Mouse (Mus musculus) CH12.LX (cell line): ENCODE measurements around the gene Camta1.

Experiments used
- BHLHE40 ChIP-seq: IDR thresholded peaks from 2 replicates; pipeline ENCODE4 v1.6.1; 2011; ENCODE audit warnings: mild to moderate bottlenecking, low read depth, low read length, improper control_type of control experiment
- CHD1 ChIP-seq: IDR thresholded peaks from 2 replicates; pipeline ENCODE4 v1.6.1; 2012; ENCODE audit warnings: low read depth, low read length, improper control_type of control experiment, inconsistent platforms
- CTCF ChIP-seq, 2 experiments: IDR thresholded peaks in 1 of 2; conservative IDR thresholded peaks in 1 of 2; 2 replicates each; pipeline ENCODE4 v1.5.1; 2011 to 2012; ENCODE audit warnings: low read depth in 2 of 2, low read length in 2 of 2, improper control_type of control experiment in 1 of 2, inconsistent platforms in 1 of 2, mild to moderate bottlenecking in 1 of 2, moderate library complexity in 1 of 2
- ELF1 ChIP-seq: IDR thresholded peaks from 2 replicates; pipeline ENCODE4 v1.6.1; 2014; ENCODE audit warnings: low read depth, mild to moderate bottlenecking, inconsistent platforms, low read length, improper control_type of control experiment
- EP300 ChIP-seq: IDR thresholded peaks from 2 replicates; pipeline ENCODE4 v1.6.1; 2011; ENCODE audit warnings: low read length, improper control_type of control experiment
- GABPA ChIP-seq: IDR thresholded peaks from 2 replicates; pipeline ENCODE4 v1.6.1; 2012; ENCODE audit warnings: low read depth, low read length, improper control_type of control experiment, inconsistent platforms; ENCODE audit not compliant: insufficient replicate concordance
- HCFC1 ChIP-seq: IDR thresholded peaks from 2 replicates; pipeline ENCODE4 v1.6.1; 2012; ENCODE audit warnings: low read depth, mild to moderate bottlenecking, inconsistent platforms, low read length, improper control_type of control experiment
- IRF4 ChIP-seq: IDR thresholded peaks from 2 replicates; pipeline ENCODE4 v1.6.1; 2014; ENCODE audit warnings: low read depth, mild to moderate bottlenecking, inconsistent platforms, low read length, improper control_type of control experiment
- MAX ChIP-seq: IDR thresholded peaks from 2 replicates; pipeline ENCODE4 v1.6.1; 2011; ENCODE audit warnings: low read length, improper control_type of control experiment
- MXI1 ChIP-seq: IDR thresholded peaks from 2 replicates; pipeline ENCODE4 v1.6.1; 2011; ENCODE audit warnings: mild to moderate bottlenecking, low read depth, low read length, improper control_type of control experiment
- NELFE ChIP-seq: IDR thresholded peaks from 2 replicates; pipeline ENCODE4 v1.6.1; 2011; ENCODE audit warnings: low read depth, low read length, improper control_type of control experiment
- POLR2A ChIP-seq: IDR thresholded peaks from 2 replicates; pipeline ENCODE4 v1.6.1; 2011; ENCODE audit warnings: low read depth, mild to moderate bottlenecking, improper control_type of control experiment, low read length
- TCF12 ChIP-seq: IDR thresholded peaks from 2 replicates; pipeline ENCODE4 v1.6.1; 2014; ENCODE audit warnings: low read depth, mild to moderate bottlenecking, inconsistent platforms, low read length, improper control_type of control experiment
- USF1 ChIP-seq: IDR thresholded peaks from 2 replicates; pipeline ENCODE4 v1.6.1; 2014; ENCODE audit warnings: low read depth, mild to moderate bottlenecking, inconsistent platforms, low read length, improper control_type of control experiment

- TF ChIP-seq TCF12 (no peak), IRF4 (no peak), GABPA (no peak), USF1 (no peak), HCFC1 (no peak), CTCF (conservative IDR thresholded peaks at IDR 0.05 in 1 of 2, IDR thresholded peaks at IDR 0.05 in 1 of 2; ENCODE audit: low read depth in 2 of 2, low read length in 2 of 2) (peak; percentile 26 to 75; a peak in 3 of 4 replicates), ELF1 (no peak), CHD1 (no peak), POLR2A (no peak), MAX (no peak), EP300 (no peak), MXI1 (no peak), NELFE (no peak), BHLHE40 (no peak)
Measured at GRCm38 (mm10) chr4:150990148-150990547, 871.5 kb downstream of the Camta1 start.
